Mouse (Mus musculus): ENCODE results near the gene Wdr66.

The Wdr66 gene

GRCm38 (mm10) chr5:123357253-123357652 is 105.4 kb downstream of the Wdr66 start:
- in situ Hi-C loops (cut with MboI, MseI): no loop called here

- in situ Hi-C loops (cut with MboI, MseI): no loop called here
Observed at GRCm38 (mm10) chr5:123359431-123359830, 107.5 kb downstream of the Wdr66 start.

DNA sequence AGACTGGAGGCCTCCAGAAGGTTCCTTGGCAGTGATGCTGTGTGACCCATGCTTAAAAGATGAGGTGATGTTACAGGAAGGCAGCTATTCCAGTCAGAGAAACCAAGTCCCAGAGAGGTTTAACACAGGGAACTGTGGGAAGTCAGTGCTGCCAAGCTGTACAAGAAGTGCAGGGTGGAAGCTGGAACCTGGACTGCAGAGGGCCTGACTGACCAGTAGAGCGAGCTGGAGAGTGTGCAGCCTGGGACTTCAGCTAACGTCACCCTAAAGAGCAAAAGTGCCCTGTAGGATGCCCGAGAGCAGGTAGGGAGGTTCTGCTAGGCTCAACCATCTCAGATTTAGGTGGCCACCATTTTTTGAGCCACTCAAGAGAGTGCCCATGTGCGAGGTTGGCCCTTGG is 111.0 kb downstream of the Wdr66 start:
- in situ Hi-C loops (cut with MboI, MseI): no loop called here

DNA sequence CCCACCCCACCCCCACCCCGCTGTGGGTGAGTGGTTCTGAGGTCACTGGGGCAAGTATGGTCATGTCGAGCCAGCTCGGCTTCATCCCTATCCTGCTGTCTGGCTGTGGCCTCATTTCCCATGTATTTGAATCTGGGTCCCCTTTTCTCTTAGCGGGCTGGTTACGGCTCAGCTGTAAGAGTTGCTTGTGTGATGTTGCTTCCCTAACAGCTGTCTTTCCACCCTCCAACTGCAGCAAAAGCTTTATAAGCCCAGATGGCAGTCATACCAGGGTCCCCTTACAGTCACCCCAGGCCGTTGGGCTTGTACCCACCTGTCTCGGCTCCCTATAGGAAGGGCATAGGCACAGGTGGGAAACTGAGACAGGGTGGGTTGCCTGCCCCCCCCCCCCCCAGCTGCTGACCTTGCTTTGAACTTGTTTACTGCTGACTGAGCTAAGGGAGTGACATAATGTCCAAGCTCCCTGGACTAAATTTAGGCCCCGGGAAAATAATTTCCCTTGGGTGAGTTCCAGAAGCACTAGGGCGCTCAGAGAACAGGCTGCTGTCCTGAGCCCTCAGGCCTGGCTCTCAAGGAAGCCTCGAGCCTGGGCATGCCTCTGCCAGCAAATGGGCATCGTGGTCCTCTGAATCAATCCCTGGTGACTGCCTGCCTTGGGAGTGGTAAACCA is 112.5 kb downstream of the Wdr66 start:
- in situ Hi-C loops (cut with MboI, MseI): no loop called here

- in situ Hi-C loops (cut with MboI, MseI): no loop called here
Observed at GRCm38 (mm10) chr5:123368869-123369488, 117.1 kb downstream of the Wdr66 start.

DNA sequence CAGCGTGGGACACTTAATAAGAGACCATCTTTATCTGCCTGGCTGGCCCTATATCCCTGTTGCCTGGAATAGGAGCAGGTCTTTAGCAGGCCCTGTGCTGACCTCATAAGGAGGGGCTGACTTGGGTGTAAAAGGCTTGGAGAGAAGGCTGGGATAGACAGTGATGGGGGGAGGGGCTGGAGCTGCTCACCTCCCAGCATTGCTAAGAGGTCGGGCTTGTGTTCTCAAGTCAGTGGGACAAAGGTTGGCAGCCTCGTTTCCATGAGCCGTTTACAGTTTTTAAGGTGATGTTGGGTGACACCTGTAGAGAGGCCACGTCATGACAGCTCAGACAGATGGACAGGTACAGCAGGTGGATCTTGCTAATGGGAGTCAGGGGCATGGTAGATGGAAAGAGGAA is 118.1 kb downstream of the Wdr66 start:
- in situ Hi-C loops (cut with MboI, MseI): loop anchor here (5.0 to 10.0 kb wide), 2 partner anchors 67 to 125 kb away; no protein-coding TSS in a partner anchor

- in situ Hi-C loops (cut with MboI, MseI): loop anchor here (10.0 kb wide), 1 partner anchor 120 kb away; no protein-coding TSS in a partner anchor
Observed at GRCm38 (mm10) chr5:123375262-123375661, 123.4 kb downstream of the Wdr66 start.

DNA sequence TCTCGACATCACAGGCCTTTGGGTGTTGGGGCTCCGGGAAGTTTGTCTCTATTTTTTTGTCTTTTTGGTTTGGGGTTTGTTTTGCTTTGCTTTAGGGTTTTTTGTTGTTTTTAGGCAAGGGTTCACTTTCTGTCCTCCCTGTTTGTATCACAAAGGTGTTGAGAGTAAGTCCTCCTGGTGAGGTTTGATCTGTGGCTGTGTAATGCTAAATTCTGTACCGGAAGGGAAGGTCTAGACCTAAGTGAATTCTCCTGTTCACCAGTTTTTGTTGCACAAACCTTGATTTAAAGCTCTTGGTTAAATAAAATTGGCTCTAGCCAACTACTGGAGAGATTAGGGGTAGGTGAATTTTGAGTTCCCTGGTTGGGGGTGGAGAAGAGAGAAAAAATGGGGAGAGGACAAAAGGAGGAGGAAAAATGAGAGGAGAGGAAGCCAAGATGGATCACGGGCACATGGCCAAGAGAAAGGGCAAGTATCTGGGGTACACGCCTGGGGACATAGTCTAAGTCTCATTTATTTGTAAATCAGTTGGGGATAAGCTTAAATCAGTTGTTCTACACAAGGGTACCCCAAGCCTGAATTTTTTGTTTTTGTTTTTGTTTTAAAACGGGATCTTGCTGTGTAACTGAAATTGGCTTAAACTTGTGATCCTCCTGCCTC is 124.0 kb downstream of the Wdr66 start:
- in situ Hi-C loops (cut with MboI, MseI): loop anchor here (10.0 kb wide), 1 partner anchor 119 kb away; no protein-coding TSS in a partner anchor

GRCm38 (mm10) chr5:123376569-123376968 is 124.7 kb downstream of the Wdr66 start:
- in situ Hi-C loops (cut with MboI, MseI): loop anchor here (10.0 kb wide), 1 partner anchor 118 kb away; no protein-coding TSS in a partner anchor
